Mouse (Mus musculus) cerebral cortex, adult 2 months (tissue): ENCODE data around the gene Hcfc1.

Experiments
- WGBS: fragments of 180-500 bp; shearing (Covaris S2); methylation state at CpG from one replicate; pipeline ENCODE4 v1.1.7; 2018; 5-methylcytosine and 5-hydroxymethylcytosine counted together

The Hcfc1 gene

GRCm38 (mm10) chrX:73931871-73932270 is 34.3 kb downstream of the Hcfc1 start:
- 67% methylated on average over 2 of the region's 2 CpGs for WGBS

DNA sequence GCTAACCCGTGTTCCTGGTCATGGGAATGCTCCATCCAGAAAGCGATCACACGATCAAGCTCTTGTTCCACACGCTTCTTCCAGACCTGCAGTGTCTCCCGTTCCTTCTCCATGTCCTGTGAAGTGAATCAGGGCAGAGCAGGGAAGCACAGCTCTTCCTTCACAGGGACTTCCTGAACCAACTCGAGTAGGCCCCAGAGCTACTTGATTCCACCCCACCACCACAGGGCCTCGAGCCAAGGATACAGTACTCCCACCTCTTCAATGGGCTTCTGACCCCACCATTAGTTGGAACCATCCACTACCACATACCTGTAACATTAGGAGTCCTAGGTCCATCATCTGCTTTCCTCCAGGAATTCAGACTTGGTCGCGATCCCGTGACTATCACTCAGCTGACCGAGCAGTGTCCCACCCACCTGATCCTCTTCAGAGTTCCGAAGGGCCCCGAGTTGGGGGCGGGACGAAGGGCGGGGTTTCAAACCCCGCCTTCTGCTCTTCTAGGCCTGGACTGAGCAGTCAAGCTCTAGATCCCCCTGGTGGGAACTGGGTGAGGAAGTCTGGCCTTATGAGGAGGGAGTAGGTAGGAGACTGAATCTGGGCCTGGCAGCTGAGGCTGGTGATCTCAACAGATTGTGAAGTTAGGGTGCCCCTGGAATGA is 35.6 kb downstream of the Hcfc1 start, which contains the start of gene Renbp:
Gene Renbp, minus strand, starts transcription at position 449 of the 661 bp plus-strand sequence.
- 40% methylated on average over 17 of the region's 17 CpGs for WGBS

- 70% methylated on average over 8 of the region's 8 CpGs for WGBS
These were observed 43.6 kb downstream of the Hcfc1 start for GRCm38 (mm10) chrX:73922550-73922882.

GRCm38 (mm10) chrX:73921823-73922549 is 44.2 kb downstream of the Hcfc1 start, which contains the start of the genes Arhgap4 and Naa10:
Gene Arhgap4 (minus strand): TSS chrX:73921870.
Gene Naa10 (minus strand): TSS chrX:73921944.
- WGBS: 6% methylated on average over 43 of the region's 43 CpGs

GRCm38 (mm10) chrX:73921285-73921822 is 44.8 kb downstream of the Hcfc1 start:
- WGBS: 3% methylated on average over 34 of the region's 34 CpGs

- WGBS: 67% methylated on average over 5 of the region's 5 CpGs
These were observed 47.5 kb downstream of the Hcfc1 start for GRCm38 (mm10) chrX:73918631-73919030.

DNA sequence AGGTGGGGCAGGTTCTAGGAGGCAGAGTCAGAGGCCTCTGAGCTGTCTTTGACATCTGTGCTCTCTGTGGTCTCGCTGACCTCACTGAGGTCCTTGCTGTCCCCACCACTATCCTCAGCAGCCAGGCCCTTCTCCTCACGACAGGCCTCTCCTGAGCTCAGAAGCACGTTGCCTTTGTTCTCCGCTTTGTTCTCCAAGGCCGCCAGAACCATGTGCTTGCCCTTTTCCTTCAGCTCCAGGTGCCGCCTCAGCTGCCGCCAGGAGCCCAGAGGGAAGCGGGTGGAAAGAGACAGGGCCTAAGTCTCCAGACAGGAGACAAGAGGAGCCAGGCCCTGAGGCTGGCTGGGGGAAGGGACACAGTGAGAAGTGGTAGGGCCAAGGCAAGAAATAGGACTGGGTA is 49.2 kb downstream of the Hcfc1 start:
- WGBS: 70% methylated on average over 8 of the region's 8 CpGs

DNA sequence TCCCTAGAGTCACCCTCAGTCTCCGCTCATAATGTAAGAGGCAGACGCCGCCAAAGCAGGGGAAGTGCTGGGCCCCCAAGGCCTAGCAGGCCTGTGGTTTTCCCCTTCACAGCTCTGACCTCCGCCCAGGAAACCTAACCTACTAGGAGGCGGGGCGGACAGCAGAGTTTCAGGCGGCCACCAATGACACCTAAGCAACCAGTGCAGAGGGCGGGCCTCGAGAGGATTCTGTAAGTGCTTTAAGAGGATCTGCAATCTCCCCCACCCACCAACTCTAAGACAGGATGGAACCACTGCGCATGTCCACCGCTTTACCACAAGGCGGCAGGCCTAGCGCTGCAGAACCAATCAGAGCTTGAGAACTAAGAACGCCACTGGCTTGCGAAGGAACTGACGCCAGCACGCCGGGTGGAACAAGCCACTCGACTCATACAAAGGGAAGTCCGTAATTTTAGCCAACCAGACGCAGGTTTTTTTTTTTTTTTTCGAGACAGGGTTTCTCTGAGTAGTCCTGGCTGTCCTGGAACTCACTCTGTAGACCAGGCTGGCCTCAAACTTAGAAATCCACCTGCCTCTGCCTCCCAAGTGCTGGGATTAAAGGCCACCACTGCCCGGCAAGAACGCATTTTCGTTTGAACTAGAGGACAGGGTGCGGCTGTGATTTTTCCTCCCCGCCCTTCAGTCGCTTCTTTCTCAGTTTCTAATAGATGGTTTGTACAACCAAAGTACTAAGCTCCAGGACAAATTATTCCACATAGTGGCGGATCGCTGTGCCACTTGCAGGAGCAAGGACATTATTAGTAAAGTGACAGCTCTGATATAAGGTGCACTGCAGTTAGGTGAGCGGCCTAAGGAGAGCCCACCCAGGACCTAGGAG is 51.1 kb downstream of the Hcfc1 start:
- WGBS: 13% methylated on average over 31 of the region's 31 CpGs

DNA sequence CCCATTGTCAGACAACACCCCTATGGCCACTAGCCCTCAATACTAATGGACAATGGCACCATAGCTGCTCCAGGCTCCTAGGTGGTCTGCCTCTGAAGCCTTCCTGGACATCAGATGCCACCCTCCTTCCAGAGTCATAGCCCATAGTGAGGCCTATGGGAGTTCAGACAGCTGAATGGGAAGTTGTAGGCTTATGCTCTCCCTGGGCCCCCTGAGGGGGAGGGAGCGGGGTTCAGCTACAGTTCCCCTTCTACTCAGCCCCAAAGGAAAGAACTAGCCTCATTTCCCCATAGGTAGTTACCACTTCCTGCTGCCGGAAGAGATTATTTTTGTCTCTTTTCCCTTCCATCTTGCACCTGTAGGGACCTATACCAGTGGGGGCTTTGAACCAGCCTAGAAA is 54.6 kb downstream of the Hcfc1 start:
- WGBS: 78% methylated on average over 2 of the region's 2 CpGs

DNA sequence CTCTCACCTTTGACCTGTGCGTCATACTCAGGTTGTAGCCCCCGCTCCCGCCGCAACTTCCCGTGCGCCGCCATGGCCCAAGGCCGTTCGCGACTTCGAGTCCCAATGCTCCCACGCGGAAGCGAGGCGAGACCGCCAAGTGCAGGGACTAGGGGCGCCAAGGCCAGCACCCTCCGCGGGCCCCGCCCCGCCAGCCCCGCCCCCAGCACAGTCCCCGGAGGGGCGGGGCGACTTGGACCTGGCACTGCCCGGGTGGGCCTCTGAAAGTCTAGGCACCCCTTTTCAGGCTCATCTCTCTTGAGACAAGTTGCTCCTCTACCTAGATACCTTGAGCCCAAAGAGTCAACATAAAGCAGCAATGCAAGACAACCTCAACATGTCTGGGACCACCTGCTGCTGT is 55.0 kb downstream of the Hcfc1 start:
- 11% methylated on average over 21 of the region's 26 CpGs for WGBS

- 67% methylated on average over 1 of the region's 1 CpGs for WGBS
These were observed 56.1 kb downstream of the Hcfc1 start for GRCm38 (mm10) chrX:73910049-73910448.

- 67% methylated on average over 3 of the region's 3 CpGs for WGBS
These were observed 68.2 kb downstream of the Hcfc1 start for GRCm38 (mm10) chrX:73897959-73898358.

DNA sequence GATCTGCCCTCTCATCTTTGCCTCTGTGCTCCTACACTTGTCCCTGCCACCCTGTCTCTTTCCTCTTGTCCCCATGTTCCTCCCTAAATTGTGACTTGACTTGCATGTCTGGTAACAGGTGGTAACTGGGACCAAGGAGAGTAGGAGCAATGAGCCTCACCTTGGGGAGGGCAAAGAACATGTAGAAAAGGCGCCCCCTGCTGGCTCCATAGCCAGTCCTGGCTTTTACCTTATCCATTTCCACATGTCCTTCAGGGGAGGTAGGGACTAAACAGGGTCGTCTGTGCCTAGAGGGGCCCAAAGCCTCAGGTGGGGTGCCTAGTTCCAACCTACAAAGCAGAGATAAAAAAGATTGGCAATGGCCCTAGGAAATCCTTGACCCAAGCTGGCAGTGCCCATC is 70.4 kb downstream of the Hcfc1 start, which contains the start of gene L1cam:
Gene L1cam, minus strand, starts transcription at position 387 of the 400 bp plus-strand sequence.
- 9% methylated on average over 2 of the region's 2 CpGs for WGBS

GRCm38 (mm10) chrX:73892833-73893232 is 73.3 kb downstream of the Hcfc1 start:
- 94% methylated on average over 14 of the region's 14 CpGs for WGBS
